18 mouse cellular contexts compared by ENCODE assay signal in the genomic region with DNA sequence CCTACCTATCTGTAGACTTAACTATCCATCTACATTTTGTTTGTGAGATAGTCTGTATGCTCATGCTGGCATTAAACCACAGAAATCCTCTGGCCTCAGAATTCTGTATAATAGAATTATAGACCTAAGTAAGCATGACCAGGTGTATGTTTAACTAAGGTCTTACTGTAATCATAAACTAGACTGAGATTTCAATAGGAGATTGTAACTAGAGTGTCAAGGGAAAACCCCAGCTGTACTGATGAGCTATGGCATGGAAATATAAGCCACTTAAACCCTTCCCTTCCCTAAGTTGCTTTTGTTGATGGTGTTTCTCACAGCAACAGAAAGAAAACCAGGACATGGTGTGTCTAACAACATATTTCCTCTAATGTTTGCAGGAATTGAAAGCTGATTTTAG.
DNase-seq lines count a peak whose midpoint lies in the region; ATAC-seq and TF ChIP-seq lines count a peak whose summit lies in the region.
"Had no signal": no experiment of that assay in that cellular context is flagged by ENCODE, and none has a peak within 500 bp of the region (broad histone marks: within the 10 kb centered on the region; RNA-seq: fewer than 3 reads in every experiment).

No protein-coding gene starts in this region.

- 0 out of 2 replicates have a peak overlapping the region, but pooled peaks have one; percentile 45 for H3K27ac ChIP-seq in kidney, embryonic 15.5 days
- H3K27ac ChIP-seq in kidney, postnatal 0 days: no peak overlapping the region
- H3K27ac ChIP-seq: embryonic facial prominence, embryonic 13.5 days; forebrain, embryonic 13.5 days; forebrain, embryonic 15.5 days had no signal

- no peaks in the 10 kb centered on the region for H3K27me3 ChIP-seq in kidney, embryonic 15.5 days
- H3K27me3 ChIP-seq in kidney, postnatal 0 days (ENCODE audit: insufficient read depth, low read length): no peaks in the 10 kb centered on the region
- H3K27me3 ChIP-seq: embryonic facial prominence, embryonic 13.5 days; forebrain, embryonic 13.5 days; forebrain, embryonic 15.5 days had no signal

- ATAC-seq in kidney, embryonic 15.5 days (replicated peaks; ENCODE audit: low FRiP score): peak; percentile 81; the same call in 1 of the 2 replicates
- ATAC-seq in kidney, postnatal 0 days (replicated peaks; ENCODE audit: low FRiP score, low read depth): no peak
- ATAC-seq: activated CD4-positive, CD25-positive, alpha-beta regulatory T cell, adult 4 months; forebrain, embryonic 13.5 days; forebrain, embryonic 15.5 days; forebrain, postnatal 0 days had no signal

- no peak overlapping the region for H3K4me3 ChIP-seq in kidney, embryonic 15.5 days (replicated peaks)
- H3K4me3 ChIP-seq in kidney, postnatal 0 days (replicated peaks; ENCODE audit: low read depth, low read length): no peak overlapping the region
- H3K4me3 ChIP-seq: embryonic facial prominence, embryonic 13.5 days; forebrain, embryonic 13.5 days; forebrain, embryonic 15.5 days had no signal

- no peak overlapping the region for H3K9ac ChIP-seq in kidney, embryonic 15.5 days
- no peak overlapping the region for H3K9ac ChIP-seq in kidney, postnatal 0 days (ENCODE audit: low read depth, low read length)
- H3K9ac ChIP-seq: embryonic facial prominence, embryonic 13.5 days; forebrain, embryonic 13.5 days; forebrain, embryonic 15.5 days; forebrain, postnatal 0 days had no signal

- H3K9me3 ChIP-seq in kidney, embryonic 15.5 days (replicated peaks): no peaks in the 10 kb centered on the region
- H3K9me3 ChIP-seq in kidney, postnatal 0 days (replicated peaks; ENCODE audit: low read length): no peaks in the 10 kb centered on the region
- H3K9me3 ChIP-seq: embryonic facial prominence, embryonic 13.5 days; forebrain, embryonic 13.5 days; forebrain, embryonic 15.5 days had no signal

- no peak for DNase-seq in kidney, postnatal 10 days
- peak; percentile 34 for DNase-seq in kidney, postnatal 0 days (ENCODE audit: low spot score)
- DNase-seq in kidney, postnatal 25 days: no peak
- no peak for DNase-seq in right cerebral cortex, postnatal 10 days (ENCODE audit: low spot score in 2 of 2)
- DNase-seq: adrenal gland, adult 8-10 months; adrenal gland, postnatal 14 days; adrenal gland, postnatal 36 days; cerebellum, adult 11-12 months; cerebellum, adult 2 months; cerebellum, adult 9-10 months; cerebellum, postnatal 10 days; cerebellum, postnatal 25 days; forebrain, postnatal 0 days had no signal

- no peak overlapping the region for H3K4me2 ChIP-seq in kidney, embryonic 15.5 days
- no peak overlapping the region for H3K4me2 ChIP-seq in kidney, postnatal 0 days (ENCODE audit: low read length)
- H3K4me2 ChIP-seq: embryonic facial prominence, embryonic 13.5 days; forebrain, embryonic 13.5 days; forebrain, embryonic 15.5 days had no signal

- no peaks in the 10 kb centered on the region for H3K36me3 ChIP-seq in kidney, embryonic 15.5 days
- no peaks in the 10 kb centered on the region for H3K36me3 ChIP-seq in kidney, postnatal 0 days (ENCODE audit: insufficient read depth, low read length)
- H3K36me3 ChIP-seq: embryonic facial prominence, embryonic 13.5 days; forebrain, embryonic 15.5 days had no signal

- H3K4me1 ChIP-seq in kidney, embryonic 15.5 days: 0 out of 2 replicates have a peak, but pooled peaks cover 3% of the 10 kb centered on the region
- no peaks in the 10 kb centered on the region for H3K4me1 ChIP-seq in kidney, postnatal 0 days (replicated peaks; ENCODE audit: insufficient read depth, low read length)
- H3K4me1 ChIP-seq: embryonic facial prominence, embryonic 13.5 days; forebrain, embryonic 13.5 days; forebrain, embryonic 15.5 days had no signal

- no peak for TF ChIP-seq CTCF in kidney, postnatal 0 days (IDR thresholded peaks at IDR 0.05; ENCODE audit: low read depth)
